Mouse (Mus musculus) embryo, embryonic 10 days (tissue): ENCODE data around the gene Borcs6.

Experiments used
- DNase-seq: peaks from one replicate; pipeline ENCODE4 v3.0.0-alpha.2; 2015; ENCODE audit warnings: low spot score

Borcs6 gene

DNA sequence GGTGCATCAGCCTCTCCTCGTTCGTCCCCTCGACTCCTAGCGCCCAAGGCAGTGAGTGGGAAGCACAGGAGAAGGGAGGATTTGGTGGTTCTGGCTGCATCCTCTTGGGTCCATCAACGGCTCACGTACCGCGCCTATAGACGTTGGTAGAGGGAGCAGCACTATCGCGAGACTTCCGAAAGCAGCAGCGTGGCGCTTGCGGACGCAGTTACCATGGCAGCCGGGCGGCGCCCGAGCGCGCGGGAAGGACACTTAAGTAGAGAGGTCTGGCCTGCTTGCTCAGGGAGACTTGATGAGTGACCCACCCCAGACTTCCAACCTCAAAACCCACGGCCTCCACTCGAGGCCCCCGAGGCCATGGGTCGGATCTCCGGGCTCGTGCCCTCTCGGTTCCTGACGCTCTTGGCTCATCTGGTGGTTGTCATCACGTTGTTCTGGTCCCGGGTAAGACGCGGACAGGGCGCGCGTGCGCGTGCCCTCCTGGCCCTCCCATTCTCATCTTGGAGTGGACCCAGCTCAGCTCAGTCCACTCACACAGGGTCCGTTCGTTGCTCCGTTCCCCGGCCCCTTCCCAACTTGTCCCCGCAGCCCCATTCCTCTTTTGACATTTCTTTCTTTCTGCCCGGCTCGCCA lies 11.2 kb downstream of the Borcs6 start, which contains the start of gene Tmem107:
Tmem107 (plus strand) TSS at position 217 of the 633 bp plus-strand sequence.
- DNase-seq: peak; percentile 98

DNA sequence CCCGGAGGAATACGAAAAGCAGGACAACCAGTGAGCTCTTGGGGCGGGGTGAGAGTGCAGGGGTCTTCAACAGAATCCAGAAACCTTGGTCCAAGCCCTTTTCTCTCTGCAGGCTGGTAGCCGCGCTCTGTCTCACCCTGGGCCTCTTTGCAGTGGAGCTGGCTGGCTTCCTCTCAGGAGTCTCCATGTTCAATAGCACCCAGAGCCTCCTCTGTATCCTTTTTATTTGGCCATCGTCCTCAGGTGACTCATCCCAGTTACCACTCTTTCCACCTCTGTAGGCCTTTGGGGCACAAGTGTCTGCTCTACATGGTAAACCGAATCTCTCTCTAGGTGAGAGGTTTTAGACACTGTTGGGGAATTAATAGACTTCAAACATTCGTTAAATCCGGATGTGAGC lies 11.7 kb downstream of the Borcs6 start:
- DNase-seq: no peak

DNA sequence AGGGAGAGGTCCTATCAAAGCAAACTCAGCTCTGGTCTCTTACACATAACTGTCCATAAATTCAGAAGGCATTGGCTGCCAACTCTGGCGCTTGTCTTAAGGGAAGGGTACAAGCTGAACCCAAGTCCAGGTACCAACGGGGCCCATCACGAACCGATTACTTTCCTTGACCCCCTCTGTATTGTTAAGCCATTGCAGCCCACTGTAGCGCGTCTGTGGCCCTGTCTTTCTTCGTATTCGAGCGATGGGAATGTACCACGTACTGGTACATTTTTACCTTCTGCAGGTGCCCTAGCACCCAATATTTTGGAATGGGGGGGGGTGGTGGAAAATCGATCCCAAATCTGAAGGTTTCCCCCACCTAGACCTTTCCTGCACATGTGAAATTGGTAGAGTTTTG lies 12.7 kb downstream of the Borcs6 start:
- no peak for DNase-seq

GRCm38 (mm10) chr11:69072666-69073064 lies 13.1 kb downstream of the Borcs6 start:
- no peak for DNase-seq

DNA sequence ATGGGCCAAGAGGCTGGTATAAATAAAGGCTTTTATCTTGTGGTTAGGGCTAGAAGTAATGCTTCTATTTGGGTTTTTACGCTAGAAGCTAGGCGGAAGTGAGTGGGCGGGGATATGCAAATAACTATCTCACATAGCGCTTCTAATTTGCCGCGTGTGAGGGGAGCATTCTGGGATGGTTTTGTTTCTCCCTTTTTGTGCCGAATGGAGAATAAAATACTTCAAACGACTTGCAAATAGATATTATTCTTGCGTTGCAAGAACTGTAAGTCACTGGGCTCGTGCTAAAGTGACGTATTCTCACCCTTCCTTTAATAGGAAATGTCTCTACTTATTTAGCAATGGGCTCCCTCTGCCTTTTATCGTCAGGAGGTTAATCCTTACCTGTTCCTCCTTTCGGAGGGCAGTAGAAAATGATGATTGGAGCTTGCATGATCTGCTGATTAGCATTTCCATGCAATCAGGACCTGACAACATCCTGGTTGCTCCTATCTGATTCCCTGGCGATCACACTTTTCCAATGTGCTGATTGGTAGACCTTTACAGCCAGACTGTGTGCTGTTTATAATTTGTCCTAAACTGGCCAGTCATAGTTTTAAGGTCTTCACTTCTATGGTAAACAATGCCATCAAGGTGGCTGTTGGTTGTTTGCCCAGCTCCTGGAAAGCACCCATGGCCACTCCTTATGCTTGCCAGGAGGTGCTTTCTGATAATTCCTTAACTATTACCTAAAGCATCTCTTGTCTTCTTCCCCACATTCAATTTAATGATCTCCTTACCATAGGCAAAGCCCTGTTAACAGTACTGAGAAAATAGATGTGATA lies 13.8 kb downstream of the Borcs6 start:
- DNase-seq: peak; percentile 96

GRCm38 (mm10) chr11:69073951-69074775 lies 14.6 kb downstream of the Borcs6 start:
- DNase-seq: no peak

- DNase-seq: no peak
Measured at GRCm38 (mm10) chr11:69074776-69075069, 15.2 kb downstream of the Borcs6 start.

DNA sequence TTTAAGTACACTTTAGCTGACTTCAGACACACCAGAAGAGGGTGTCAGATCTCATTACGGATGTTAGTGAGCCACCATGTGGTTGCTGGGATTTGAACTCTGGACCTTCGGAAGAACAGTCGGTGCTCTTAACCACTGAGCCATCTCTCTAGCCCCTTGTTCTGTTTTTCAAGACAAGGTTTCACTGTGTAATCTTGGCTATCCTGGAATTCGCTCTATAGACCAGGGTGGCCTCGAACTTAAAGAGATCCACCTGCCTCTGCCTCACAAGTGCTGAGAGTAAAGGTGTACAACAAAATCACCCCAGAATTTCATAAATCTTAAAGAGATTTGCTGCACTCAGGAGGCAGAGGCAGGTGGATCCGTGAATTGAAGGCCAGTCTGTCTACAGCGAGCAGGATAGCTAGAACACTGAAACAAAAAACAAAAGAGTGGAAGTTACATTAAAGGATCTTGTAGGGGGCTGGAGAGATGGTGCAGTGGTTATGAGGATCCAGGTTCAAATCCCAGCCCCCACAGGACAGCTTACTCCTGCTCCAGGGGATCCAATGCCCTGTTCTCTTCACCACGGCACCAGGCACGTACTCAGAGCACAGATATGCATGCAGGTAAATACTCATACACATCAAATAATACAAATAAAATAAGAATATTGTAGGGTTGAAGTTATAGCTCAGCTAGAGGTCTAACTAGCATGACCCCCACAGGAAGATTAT lies 16.4 kb downstream of the Borcs6 start:
- peak; percentile 60 for DNase-seq

DNA sequence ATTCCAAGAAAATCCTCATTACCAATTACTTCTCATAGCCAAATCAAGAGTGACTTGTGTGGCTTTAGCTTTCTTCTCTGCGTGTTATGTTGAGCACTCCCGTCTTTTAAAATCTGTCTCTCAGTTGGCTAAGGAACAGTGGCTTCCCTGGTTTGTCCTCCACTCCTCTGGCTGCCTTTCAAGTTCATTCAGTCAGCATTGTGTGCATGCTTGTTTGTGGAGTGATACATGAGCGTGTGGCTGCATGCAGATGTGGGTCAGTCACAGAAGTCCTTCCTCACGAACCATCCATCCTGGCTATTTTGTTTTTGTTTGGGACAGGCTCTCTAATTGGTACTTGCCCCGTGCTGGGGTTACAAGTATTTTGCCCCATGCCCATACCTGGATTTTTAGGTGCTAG lies 17.1 kb downstream of the Borcs6 start:
- DNase-seq: no peak

DNA sequence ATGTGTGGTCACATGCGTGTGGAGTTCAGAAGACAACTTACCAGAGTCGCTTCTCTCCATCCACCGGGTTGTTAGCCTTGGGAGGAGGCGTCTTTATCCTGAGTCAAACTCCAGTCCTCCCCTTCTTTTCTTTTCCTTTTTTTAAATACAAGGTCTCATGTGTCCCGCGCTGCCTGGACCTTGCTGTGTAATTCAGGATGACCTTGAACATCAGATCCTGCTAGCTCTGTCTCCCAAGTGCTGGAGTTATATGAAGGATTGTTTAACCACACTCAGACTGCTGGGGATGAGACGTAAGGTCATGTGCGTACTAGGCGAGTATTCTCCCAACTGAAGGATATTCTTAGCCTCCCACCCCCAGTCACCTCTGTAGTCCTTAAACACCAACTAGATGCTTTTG lies 17.8 kb downstream of the Borcs6 start:
- DNase-seq: no peak

GRCm38 (mm10) chr11:69078041-69078440 lies 18.5 kb downstream of the Borcs6 start:
- DNase-seq: no peak

DNA sequence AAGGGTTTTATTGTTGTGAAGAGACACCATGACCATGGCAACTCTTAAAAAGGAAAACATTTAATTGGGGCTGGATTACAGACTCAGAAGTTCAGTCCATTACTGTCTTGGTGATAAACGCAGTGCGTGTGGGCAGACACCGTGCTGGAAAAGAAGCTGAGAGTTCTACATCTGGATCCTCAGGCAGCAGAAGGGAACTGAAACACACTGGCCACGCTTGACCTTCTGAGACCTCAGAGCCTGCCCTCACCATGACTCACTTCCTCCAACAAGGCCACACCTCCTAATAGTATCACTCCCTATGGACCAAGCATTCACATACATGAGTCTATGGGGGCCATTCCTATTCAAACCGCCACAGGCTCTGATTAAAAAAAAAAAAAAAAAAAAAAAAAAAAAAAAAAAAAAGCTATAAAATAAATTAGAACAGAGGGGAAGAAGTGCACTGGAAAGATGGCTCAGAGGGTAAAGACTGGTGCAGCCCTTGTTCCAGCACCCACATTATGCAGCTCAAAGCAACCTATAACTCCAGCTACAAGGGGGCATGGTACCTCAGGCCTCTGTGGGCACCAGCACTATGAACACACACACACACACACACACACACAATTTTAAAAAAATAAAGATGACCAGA lies 19.4 kb downstream of the Borcs6 start:
- peak; percentile 49 for DNase-seq

- no peak for DNase-seq
Measured at GRCm38 (mm10) chr11:69080102-69080854, 20.8 kb downstream of the Borcs6 start.

- DNase-seq: no peak
Measured at GRCm38 (mm10) chr11:69080855-69081222, 21.3 kb downstream of the Borcs6 start.

- DNase-seq: no peak
Measured at GRCm38 (mm10) chr11:69081613-69082012, 22.1 kb downstream of the Borcs6 start.

- no peak for DNase-seq
Measured at GRCm38 (mm10) chr11:69085608-69086007, 26.1 kb downstream of the Borcs6 start.

- no peak for DNase-seq
Measured at GRCm38 (mm10) chr11:69086390-69086789, 26.9 kb downstream of the Borcs6 start.

DNA sequence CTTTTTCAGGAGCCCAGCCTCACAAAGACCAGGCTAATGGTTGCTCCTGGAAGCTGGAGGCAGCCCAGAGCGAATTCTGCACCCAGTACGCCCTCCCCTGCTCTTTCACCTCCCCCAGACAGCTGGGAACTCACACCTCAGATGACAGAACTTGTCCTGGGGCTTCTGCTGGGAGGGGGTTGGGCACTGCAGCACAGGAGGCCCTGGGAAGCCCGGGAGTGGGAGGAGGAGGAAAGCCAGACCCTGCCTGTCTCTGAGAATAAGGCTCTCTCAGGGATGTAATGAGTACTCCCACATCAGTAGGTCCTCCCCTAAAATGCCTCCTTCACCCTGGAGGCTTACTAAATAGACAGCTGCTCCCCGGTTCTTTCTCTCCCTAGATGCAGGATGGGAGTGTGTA lies 27.6 kb downstream of the Borcs6 start:
- DNase-seq: no peak

DNA sequence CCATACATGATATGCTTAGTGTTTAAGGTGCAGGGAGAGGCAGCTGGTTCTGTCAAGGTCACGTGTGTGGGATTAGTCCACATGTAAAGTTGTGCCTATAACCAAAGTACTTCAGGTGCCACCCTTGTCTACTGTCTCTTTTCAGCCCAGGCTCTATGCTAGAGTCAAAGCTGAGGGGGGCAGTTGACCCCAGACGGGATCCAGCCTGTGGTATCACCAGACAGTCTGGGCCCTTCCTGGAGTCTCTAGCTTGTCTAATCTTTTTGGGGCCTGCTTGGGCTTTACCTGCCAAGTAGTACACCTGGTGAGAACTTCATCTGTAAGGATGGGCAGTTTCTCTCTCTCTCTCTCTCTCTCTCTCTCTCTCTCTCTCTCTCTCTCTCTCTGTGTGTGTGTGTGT lies 28.1 kb downstream of the Borcs6 start:
- DNase-seq: no peak

DNA sequence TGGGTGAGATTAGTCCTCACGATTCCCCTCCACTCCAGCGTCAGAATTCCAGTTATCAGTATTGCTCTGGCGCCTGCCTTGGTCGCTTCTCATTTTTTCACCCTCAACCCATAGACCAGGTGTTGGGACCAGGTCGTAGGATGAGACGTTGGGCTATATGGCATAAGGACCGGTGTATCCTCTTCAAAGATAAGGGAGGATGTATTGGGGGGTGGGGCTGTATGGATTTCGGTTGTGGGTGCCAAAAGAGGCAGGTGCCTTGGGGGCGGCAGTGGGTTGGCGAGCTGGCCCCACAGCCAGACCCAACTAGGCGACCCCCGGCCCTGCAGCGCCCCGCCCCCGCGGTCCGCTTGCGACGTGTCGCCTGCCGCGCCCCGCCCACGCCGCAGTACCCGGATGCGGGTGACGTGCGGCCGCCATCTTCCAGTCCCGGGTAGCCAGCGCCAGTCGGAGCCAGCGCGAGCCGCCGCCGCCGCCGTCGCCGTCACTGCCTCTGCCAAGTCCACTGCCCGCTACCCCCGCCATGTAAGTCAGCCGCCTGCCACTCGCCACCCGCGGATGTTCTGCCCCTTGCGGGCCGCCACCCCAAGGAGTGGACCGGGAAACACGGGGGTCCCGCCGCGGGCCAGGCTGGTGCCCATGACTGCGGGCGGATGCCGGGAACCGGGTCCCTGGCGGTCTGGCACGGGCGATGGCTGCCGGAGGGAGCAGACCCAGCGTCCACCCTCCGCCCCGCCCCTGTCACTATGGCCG lies 28.8 kb downstream of the Borcs6 start, which contains the start of gene Vamp2:
Vamp2 (plus strand) TSS at position 388 of the 753 bp plus-strand sequence.
- DNase-seq: peak; percentile 94
